Mouse (Mus musculus) kidney, postnatal 0 days (tissue): ENCODE measurements around the gene Stau1. TPM values are rescaled to one million over a fixed set of nuclear protein-coding genes. Genes with fewer than 3 reads are reported as not detected.

Experiments
- ATAC-seq: fragments of 200-750 bp; cut with Nextera tagmentation; replicated peaks from 2 replicates; pipeline ENCODE4 v1.8.0; 2017; ENCODE audit warnings: low read depth, moderate number of reproducible peaks, moderate TSS enrichment, moderate library complexity; ENCODE audit not compliant: low FRiP score
- DNase-seq: peaks from one replicate; pipeline ENCODE4 v3.0.0-alpha.2; 2016; ENCODE audit warnings: low spot score
- H3K27ac ChIP-seq: fragments of 300-500 bp; sonication (generic); 2 replicates; pipeline ENCODE4 v1.5.1; 2014; ENCODE audit warnings: mild to moderate bottlenecking
- H3K27me3 ChIP-seq: fragments of 300-500 bp; sonication (generic); 2 replicates; pipeline ENCODE4 v1.6.1; 2014; ENCODE audit warnings: low read length, mixed read lengths; ENCODE audit not compliant: insufficient read depth
- H3K36me3 ChIP-seq: fragments of 300-500 bp; sonication (generic); 2 replicates; pipeline ENCODE4 v1.6.1; 2014; ENCODE audit warnings: low read length, mixed read lengths; ENCODE audit not compliant: insufficient read depth
- H3K4me1 ChIP-seq: fragments of 300-500 bp; sonication (generic); replicated peaks from 2 replicates; pipeline ENCODE4 v1.6.1; 2014; ENCODE audit warnings: antibody characterized with exemption, low read length, mixed read lengths; ENCODE audit not compliant: insufficient read depth
- H3K4me2 ChIP-seq: fragments of 300-500 bp; sonication (generic); 2 replicates; pipeline ENCODE4 v1.6.1; 2014; ENCODE audit warnings: mild to moderate bottlenecking, low read length, moderate library complexity, mixed read lengths
- H3K4me3 ChIP-seq: fragments of 300-500 bp; sonication (generic); replicated peaks from 2 replicates; pipeline ENCODE4 v1.5.1; 2014; ENCODE audit warnings: low read depth, low read length
- H3K9ac ChIP-seq: fragments of 300-500 bp; sonication (generic); 2 replicates; pipeline ENCODE4 v1.6.1; 2014; ENCODE audit warnings: low read depth, low read length
- H3K9me3 ChIP-seq: fragments of 300-500 bp; sonication (generic); replicated peaks from 2 replicates; pipeline ENCODE4 v1.6.1; 2016; ENCODE audit warnings: low read length, inconsistent platforms, mixed read lengths
- CTCF ChIP-seq: IDR thresholded peaks from 2 replicates; pipeline ENCODE4 v1.5.1; 2016; ENCODE audit warnings: antibody characterized with exemption, low read depth, mild to moderate bottlenecking, moderate library complexity
- WGBS: fragments of 180-500 bp; shearing (Covaris S2); extraction: QIAGEN DNeasy Blood & Tissue Kit; methylation state at CpG from one replicate; pipeline ENCODE4 v1.1.7; 2014; 5-methylcytosine and 5-hydroxymethylcytosine counted together
- polyA plus RNA-seq: library from polyadenylated mRNA; unstranded; fragments of >200 nt; fragmentation: Nextera tagmentation; extraction: Ambion mirVana; gene quantifications from 2 replicates; pipeline ENCODE4 v1.2.1, GENCODE M21; 2015

The Stau1 gene
- polyA plus RNA-seq, 1 experiment from 2014 or later, result 61.4 TPM

GRCm38 (mm10) chr2:166923971-166924370, 72.1 kb downstream of the Stau1 start:
- TF ChIP-seq CTCF, result no peak
- ATAC-seq, result no peak
- 93% methylated on average over 2 of the region's 2 CpGs for WGBS

GRCm38 (mm10) chr2:166910536-166910935, 85.6 kb downstream of the Stau1 start:
- Histone ChIP-seq H3K9me3 (no peaks in the 10 kb centered on the region), H3K27ac (no peak overlapping the region), H3K4me2 (no peak overlapping the region), H3K36me3 (0 out of 2 replicates have a peak, but pooled peaks cover 4% of the 10 kb centered on the region), H3K9ac (no peak overlapping the region), H3K27me3 (no peaks in the 10 kb centered on the region), H3K4me1 (peaks cover 10% of the 10 kb centered on the region; the same call in 1 of the 2 replicates), H3K4me3 (no peak overlapping the region)
- 76% methylated on average over 8 of the region's 8 CpGs for WGBS
- ATAC-seq (no peak), DNase-seq (no peak)
- no peak for TF ChIP-seq CTCF

More at GRCm38 (mm10) chr2:166923971-166924370, 72.1 kb downstream of the Stau1 start:
- H3K9me3 ChIP-seq, result no peaks in the 10 kb centered on the region
- no peak for DNase-seq
- no peak overlapping the region for H3K27ac ChIP-seq
- H3K27me3 ChIP-seq, result no peaks in the 10 kb centered on the region
- H3K4me3 ChIP-seq, result no peak overlapping the region
- H3K36me3 ChIP-seq, result peaks cover 57% of the 10 kb centered on the region
- H3K4me2 ChIP-seq, result no peak overlapping the region
- no peak overlapping the region for H3K9ac ChIP-seq
- H3K4me1 ChIP-seq, result no peaks in the 10 kb centered on the region

GRCm38 (mm10) chr2:166909729-166910128, 86.4 kb downstream of the Stau1 start:
- Histone ChIP-seq H3K36me3 (0 out of 2 replicates have a peak, but pooled peaks cover 4% of the 10 kb centered on the region), H3K9me3 (no peaks in the 10 kb centered on the region), H3K4me2 (no peak overlapping the region), H3K4me1 (peaks cover 10% of the 10 kb centered on the region; the same call in 1 of the 2 replicates), H3K4me3 (no peak overlapping the region), H3K9ac (no peak overlapping the region), H3K27me3 (no peaks in the 10 kb centered on the region), H3K27ac (no peak overlapping the region)
- no peak for ATAC-seq
- 94% methylated on average over 3 of the region's 3 CpGs for WGBS
- DNase-seq, result no peak
- no peak for TF ChIP-seq CTCF

- peak; percentile 35 for DNase-seq
- peak overlapping the region; percentile 70 for H3K4me3 ChIP-seq
- peak overlapping the region; percentile 97 for H3K27ac ChIP-seq
- no peaks in the 10 kb centered on the region for H3K9me3 ChIP-seq
- no peak for TF ChIP-seq CTCF
- H3K27me3 ChIP-seq, result no peaks in the 10 kb centered on the region
- H3K4me2 ChIP-seq, result peak overlapping the region; percentile 86
- 0 out of 2 replicates have a peak, but pooled peaks cover 4% of the 10 kb centered on the region for H3K36me3 ChIP-seq
- under 1% methylated on average over 28 of the region's 28 CpGs for whole genome bisulfite sequencing
- no peak for ATAC-seq
- H3K4me1 ChIP-seq, result peaks cover 10% of the 10 kb centered on the region; the same call in 1 of the 2 replicates
- peak overlapping the region; percentile 86 for H3K9ac ChIP-seq
Observed at GRCm38 (mm10) chr2:166906523-166907182, 89.4 kb downstream of the Stau1 start.

GRCm38 (mm10) chr2:166905711-166906522, 90.2 kb downstream of the Stau1 start, which contains the start of gene Cse1l:
Gene Cse1l, plus strand, starts transcription at chr2:166906040.
- H3K9ac ChIP-seq, result peak within 1 kb of the TSS; percentile 86
- no peak; the same call in 1 of the 2 replicates for TF ChIP-seq CTCF
- H3K4me2 ChIP-seq, result peak within 1 kb of the TSS; percentile 86
- peak; percentile 99 for DNase-seq
- H3K36me3 ChIP-seq, result 0 out of 2 replicates have a peak, but pooled peaks cover 4% of the 10 kb centered on the region
- H3K27me3 ChIP-seq, result no peaks in the 10 kb centered on the region
- H3K9me3 ChIP-seq, result no peaks in the 10 kb centered on the region
- ATAC-seq, result peak; percentile 95
- peak within 1 kb of the TSS; percentile 97 for H3K27ac ChIP-seq
- 2% methylated on average over 80 of the region's 80 CpGs for WGBS
- peaks cover 10% of the 10 kb centered on the region; the same call in 1 of the 2 replicates for H3K4me1 ChIP-seq
- peak within 1 kb of the TSS; percentile 70 for H3K4me3 ChIP-seq

GRCm38 (mm10) chr2:166903719-166904282, 92.3 kb downstream of the Stau1 start:
- WGBS, result 95% methylated on average over 6 of the region's 6 CpGs
- Histone ChIP-seq H3K4me2 (no peak overlapping the region), H3K27me3 (no peaks in the 10 kb centered on the region), H3K4me3 (no peak overlapping the region), H3K9me3 (no peaks in the 10 kb centered on the region), H3K4me1 (peaks cover 10% of the 10 kb centered on the region; the same call in 1 of the 2 replicates), H3K27ac (no peak overlapping the region), H3K9ac (no peak overlapping the region), H3K36me3 (no peaks in the 10 kb centered on the region)
- no peak for ATAC-seq
- TF ChIP-seq CTCF, result peak; percentile 36
- no peak for DNase-seq
